Mouse (Mus musculus): ENCODE data around the gene Nccrp1.
"Not testable (repeated sequence)": the region's sequence is repeated elsewhere in the genome, so short reads cannot be mapped to it uniquely, and the experiment has no call there.

The Nccrp1 gene

DNA sequence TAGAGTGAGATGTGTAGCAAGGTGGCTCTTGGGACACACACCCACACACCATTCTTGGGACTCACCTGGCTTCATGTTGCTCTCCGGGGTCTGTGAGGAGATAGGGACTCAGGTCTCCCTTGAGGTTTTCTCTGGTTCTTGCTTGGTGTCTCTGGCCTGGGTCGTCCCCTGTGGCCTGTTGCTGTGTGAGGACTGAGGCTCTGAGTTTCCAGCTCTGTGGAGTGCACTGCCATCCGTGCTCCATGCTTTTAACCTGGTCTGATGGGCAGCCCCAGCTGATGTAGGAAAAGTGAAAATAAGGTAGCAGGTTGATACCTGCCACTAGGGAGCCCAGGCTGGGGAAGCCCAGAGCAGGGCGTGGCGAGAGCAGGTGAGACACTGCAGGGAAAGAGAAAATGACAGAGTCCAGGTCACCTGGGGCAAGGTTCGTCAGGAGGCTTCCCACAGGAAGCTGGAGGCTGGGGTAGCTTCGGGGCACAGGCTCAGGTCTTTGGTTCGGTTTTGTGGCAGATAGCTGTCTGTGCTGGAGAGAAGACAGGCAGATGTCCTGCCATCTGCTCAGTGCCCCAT is 36.6 kb downstream of the Nccrp1 start, which contains the start of gene Ifnl2:
Gene Ifnl2, minus strand, starts transcription at position 51 of the 570 bp plus-strand sequence.
- not testable (repeated sequence) for DNase-seq

DNA sequence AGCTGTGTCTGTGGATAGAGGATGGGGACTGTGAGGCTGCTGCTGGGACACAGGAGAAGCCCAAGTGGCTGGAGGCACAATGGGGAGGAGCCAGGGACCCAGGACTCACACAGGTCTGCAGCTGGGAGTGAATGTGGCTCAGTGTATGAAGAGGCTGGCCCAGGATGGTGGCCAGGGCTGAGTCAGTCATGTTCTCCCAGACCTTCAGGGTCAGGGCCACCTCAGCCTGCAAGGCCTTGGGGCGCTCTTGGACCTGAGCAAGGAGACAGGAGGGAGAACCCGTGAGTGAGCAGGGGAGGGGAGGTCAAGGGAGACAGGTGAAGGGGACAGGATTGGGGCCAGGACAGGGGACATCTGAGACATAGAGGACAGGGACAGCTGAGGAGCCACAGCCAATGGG is 37.9 kb downstream of the Nccrp1 start:
- DNase-seq = not testable (repeated sequence)

DNA sequence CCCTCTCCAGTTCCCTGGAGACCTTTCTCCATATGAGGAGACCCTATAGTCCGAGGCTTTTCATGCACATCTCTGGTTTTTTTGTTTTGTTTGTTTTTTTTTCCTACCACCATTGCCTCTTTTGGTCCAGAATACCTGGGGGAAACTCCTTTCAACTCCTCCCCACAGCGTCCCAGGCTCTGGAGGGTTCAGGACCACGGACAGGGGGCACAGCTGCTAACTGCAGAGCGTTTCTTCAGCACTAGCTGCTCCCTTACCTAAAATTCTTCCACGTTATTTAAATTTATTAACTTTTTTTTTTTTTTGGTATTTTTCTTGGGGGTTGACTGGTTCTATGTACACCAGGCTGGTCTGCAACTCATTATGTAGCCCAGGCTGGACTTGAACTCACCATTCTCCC is 41.5 kb downstream of the Nccrp1 start:
- no peak for DNase-seq

DNA sequence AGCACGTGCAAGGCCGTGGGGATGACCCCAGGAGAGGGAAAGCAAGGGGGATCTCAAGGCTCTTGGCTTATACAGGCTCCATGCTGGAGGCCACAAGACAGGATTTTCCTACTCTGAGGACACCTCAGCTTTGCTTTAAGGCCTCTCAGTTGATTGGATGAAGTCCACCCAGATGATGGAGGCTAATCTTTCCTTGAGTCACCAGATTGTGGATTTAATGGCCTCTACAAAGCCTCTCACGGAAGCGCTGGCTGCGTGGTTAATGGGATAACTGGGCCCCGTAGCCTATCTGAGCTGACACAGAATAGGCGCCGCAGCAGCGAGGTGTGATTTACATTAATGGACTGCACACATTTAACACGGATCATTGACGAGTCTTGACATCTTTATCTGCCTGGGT is 51.6 kb downstream of the Nccrp1 start:
- DNase-seq = no peak

Measured in cerebellum, postnatal 36 days (tissue).